Mouse (Mus musculus): Measurements from ENCODE around the gene Plxna2.

DNA sequence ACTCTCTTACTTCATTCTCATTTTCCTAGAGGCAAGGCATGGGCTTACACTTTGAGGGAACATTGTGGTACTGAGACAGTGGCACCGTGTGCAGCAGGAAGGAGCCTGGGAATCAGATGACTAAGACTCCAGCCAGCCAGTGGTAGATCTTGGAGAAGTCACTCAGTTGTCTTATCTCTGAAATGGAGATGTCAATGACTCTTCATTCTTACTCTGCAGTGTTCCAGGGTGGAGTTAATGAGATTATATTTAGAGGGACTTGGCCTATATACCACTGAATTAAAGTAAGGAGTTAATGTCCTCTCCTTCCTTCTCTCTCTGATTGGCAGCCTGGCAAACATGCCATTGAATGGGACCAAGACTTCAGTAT, 54.5 kb downstream of the Plxna2 start:
- no peak for TF ChIP-seq CTCF (IDR thresholded peaks at IDR 0.05; ENCODE audit: borderline replicate concordance, control insufficient read depth, extremely low read depth, insufficient read depth, low read length, poor library complexity)
- TF ChIP-seq POLR2A (IDR thresholded peaks at IDR 0.05; ENCODE audit: control insufficient read depth, extremely low read depth, insufficient read depth, low read length, poor library complexity): no peak
